ENCODE assay signal across 8 mouse cellular contexts in the genomic region with DNA sequence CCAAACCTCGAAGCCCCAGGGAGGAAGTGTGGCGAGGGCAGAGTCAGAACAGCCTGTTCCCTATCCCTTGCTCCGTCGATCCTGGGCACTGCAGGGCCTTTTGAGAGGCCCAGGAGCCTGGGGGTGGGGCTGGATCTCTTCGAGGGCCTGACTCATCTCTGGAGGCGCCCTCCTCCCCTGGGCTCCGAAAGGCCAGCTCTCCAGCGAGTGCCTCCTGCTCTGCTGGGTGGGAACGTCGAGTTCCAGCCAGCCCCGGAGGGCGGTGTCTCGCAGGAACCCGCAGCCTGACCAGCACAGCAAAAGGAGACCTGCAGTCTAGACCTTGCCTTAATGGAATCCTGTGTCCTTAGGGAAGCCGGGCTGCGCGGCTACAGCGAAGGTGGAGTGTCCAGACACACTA. TPM values are rescaled to one million over a fixed set of nuclear protein-coding genes. Genes with fewer than 3 reads are reported as not detected.
DNase-seq lines count a peak whose midpoint lies in the region; ATAC-seq and TF ChIP-seq lines count a peak whose summit lies in the region.

No protein-coding gene starts in this region.

- H3K27ac ChIP-seq in forebrain, embryonic 11.5 days (ENCODE audit: low read depth, low read length), result no peak overlapping the region
- no peak overlapping the region for H3K27ac ChIP-seq in forebrain, embryonic 16.5 days (ENCODE audit: low read length)
- peak overlapping the region; percentile 66 for H3K27ac ChIP-seq in heart, adult 2 months
- H3K27ac ChIP-seq in kidney, embryonic 16.5 days (ENCODE audit: low read length), result peak overlapping the region; percentile 50

- WGBS in forebrain, embryonic 11.5 days, result 20% methylated on average over 18 of the region's 18 CpGs
- 25% methylated on average over 18 of the region's 18 CpGs for WGBS in forebrain, embryonic 16.5 days
- WGBS in heart, adult 2 months, result 38% methylated on average over 18 of the region's 18 CpGs
- 17% methylated on average over 18 of the region's 18 CpGs for WGBS in kidney, embryonic 16.5 days

- no peak for TF ChIP-seq CTCF in heart, adult 2 months (IDR thresholded peaks at IDR 0.05)

- no peak overlapping the region for H3K4me3 ChIP-seq in forebrain, embryonic 11.5 days (ENCODE audit: low read depth, low read length)
- H3K4me3 ChIP-seq in forebrain, embryonic 16.5 days (replicated peaks; ENCODE audit: low read length), result no peak overlapping the region
- no peak overlapping the region for H3K4me3 ChIP-seq in heart, adult 2 months
- no peak overlapping the region for H3K4me3 ChIP-seq in kidney, embryonic 16.5 days (ENCODE audit: low read length)

- no peak overlapping the region for H3K4me2 ChIP-seq in forebrain, embryonic 11.5 days (ENCODE audit: low read depth, low read length, severe bottlenecking)
- H3K4me2 ChIP-seq in forebrain, embryonic 16.5 days (ENCODE audit: low read length), result no peak overlapping the region
- no peak overlapping the region for H3K4me2 ChIP-seq in kidney, embryonic 16.5 days (replicated peaks; ENCODE audit: low read depth, low read length)

- H3K79me2 ChIP-seq in heart, adult 2 months (replicated peaks; ENCODE audit: control insufficient read depth, insufficient read depth, low read length), result no peaks in the 10 kb centered on the region

- peak overlapping the region; percentile 41 for H3K9ac ChIP-seq in forebrain, embryonic 11.5 days (ENCODE audit: low read length)
- no peak overlapping the region for H3K9ac ChIP-seq in forebrain, embryonic 16.5 days (replicated peaks; ENCODE audit: low read depth, low read length)
- H3K9ac ChIP-seq in heart, adult 2 months (ENCODE audit: low read depth, low read length), result no peak overlapping the region
- peak overlapping the region; percentile 53 for H3K9ac ChIP-seq in kidney, embryonic 16.5 days (replicated peaks; ENCODE audit: low read length)

- 0 out of 2 replicates have a peak, but pooled peaks have one; percentile 36 for TF ChIP-seq POLR2A in heart, adult 2 months (IDR thresholded peaks at IDR 0.05; ENCODE audit: insufficient read depth, low read depth, low read length)

- peaks cover 3% of the 10 kb centered on the region; the same call in 1 of the 2 replicates for H3K9me3 ChIP-seq in forebrain, embryonic 11.5 days (ENCODE audit: control insufficient read depth, low read length)
- peaks cover 8% of the 10 kb centered on the region; the same call in 1 of the 2 replicates for H3K9me3 ChIP-seq in forebrain, embryonic 16.5 days (ENCODE audit: control insufficient read depth, low read length)
- H3K9me3 ChIP-seq in kidney, embryonic 16.5 days (ENCODE audit: low read length), result peaks cover 5% of the 10 kb centered on the region; the same call in 1 of the 2 replicates

- DNase-seq in forebrain, embryonic 11.5 days (ENCODE audit: low spot score), result no peak
- peak; percentile 47 for DNase-seq in brain, adult 2 months (ENCODE audit: low read depth, low spot score)
- peak; percentile 77 to 88 for DNase-seq in heart, adult 2 months
- peak; percentile 91 for DNase-seq in lung, postnatal 25 days (ENCODE audit: low spot score)
- DNase-seq in frontal cortex, postnatal 14 days (ENCODE audit: low spot score in 2 of 2), result no peak
- DNase-seq in thymus, postnatal 36 days, result no peak

- intact Hi-C loops in heart, adult 2 months (cut with DNase I), result loop anchor here (5.0 kb wide), 1 partner anchor 41 kb away; no protein-coding TSS in a partner anchor

- no peak for TF ChIP-seq EP300 in heart, adult 2 months (IDR thresholded peaks at IDR 0.05; ENCODE audit: insufficient read depth, low read depth, low read length)

- H3K27me3 ChIP-seq in forebrain, embryonic 11.5 days (ENCODE audit: control insufficient read depth, insufficient read depth, low read length), result no peaks in the 10 kb centered on the region
- H3K27me3 ChIP-seq in forebrain, embryonic 16.5 days (replicated peaks; ENCODE audit: control insufficient read depth, insufficient read depth, low read length), result no peaks in the 10 kb centered on the region
- H3K27me3 ChIP-seq in heart, adult 2 months (ENCODE audit: control insufficient read depth, insufficient read depth, low read length), result no peaks in the 10 kb centered on the region
- no peaks in the 10 kb centered on the region for H3K27me3 ChIP-seq in kidney, embryonic 16.5 days (ENCODE audit: insufficient read depth, low read length)

- H3K36me3 ChIP-seq in forebrain, embryonic 11.5 days (ENCODE audit: control insufficient read depth, insufficient read depth, low read length), result no peaks in the 10 kb centered on the region
- H3K36me3 ChIP-seq in forebrain, embryonic 16.5 days (ENCODE audit: control insufficient read depth, insufficient read depth), result no peaks in the 10 kb centered on the region
- no peaks in the 10 kb centered on the region for H3K36me3 ChIP-seq in heart, adult 2 months (ENCODE audit: control insufficient read depth, insufficient read depth, low read length)
- no peaks in the 10 kb centered on the region for H3K36me3 ChIP-seq in kidney, embryonic 16.5 days (ENCODE audit: insufficient read depth, low read length)

- peaks cover 6% of the 10 kb centered on the region for H3K4me1 ChIP-seq in forebrain, embryonic 11.5 days (replicated peaks; ENCODE audit: control insufficient read depth, insufficient read depth, low read length)
- peaks cover 3% of the 10 kb centered on the region; the same call in 1 of the 2 replicates for H3K4me1 ChIP-seq in forebrain, embryonic 16.5 days (replicated peaks; ENCODE audit: control insufficient read depth, insufficient read depth, low read length)
- H3K4me1 ChIP-seq in heart, adult 2 months (ENCODE audit: control insufficient read depth, insufficient read depth, low read length), result peaks cover 15% of the 10 kb centered on the region
- peaks cover 30% of the 10 kb centered on the region for H3K4me1 ChIP-seq in kidney, embryonic 16.5 days (ENCODE audit: insufficient read depth, low read length)

- ATAC-seq in forebrain, embryonic 11.5 days (replicated peaks; ENCODE audit: low FRiP score), result no peak
- ATAC-seq in forebrain, embryonic 16.5 days, result no peak
- peak; percentile 69 for ATAC-seq in kidney, embryonic 16.5 days (ENCODE audit: low FRiP score, low TSS enrichment)

RNA-seq across cellular contexts. Expression of a gene that starts 50.2 kb away (rescaled TPM):
- 4.2 and 4.6 TPM in 2 replicates for polyA plus RNA-seq in forebrain, embryonic 11.5 days (2014; fragmentation: Nextera tagmentation; extraction: Ambion mirVana)
- polyA plus RNA-seq in forebrain, embryonic 16.5 days (2015; fragmentation: Nextera tagmentation; extraction: Ambion mirVana), result 2.1 and 2.9 TPM in 2 replicates
- 1 to 10 TPM in 1 of 2 experiments, under 1 TPM in 1; 0.52 to 1.3 TPM for total RNA-seq in heart, adult 2 months (2021)
- polyA plus RNA-seq in heart, adult 2 months (2012; rRNA removed), result 0.73 and 1.1 TPM in 2 replicates
- 5.1 and 5.2 TPM in 2 replicates for polyA plus RNA-seq in kidney, embryonic 16.5 days (2015; fragmentation: Nextera tagmentation; extraction: Ambion mirVana)

RNA-seq across cellular contexts. Expression of a gene that starts 54.4 kb away (rescaled TPM):
- polyA plus RNA-seq in forebrain, embryonic 11.5 days (2014; fragmentation: Nextera tagmentation; extraction: Ambion mirVana), result 102 and 118 TPM in 2 replicates
- polyA plus RNA-seq in forebrain, embryonic 16.5 days (2015; fragmentation: Nextera tagmentation; extraction: Ambion mirVana), result 120 and 121 TPM in 2 replicates
- 10 to 100 TPM; 22.0 to 27.3 TPM for total RNA-seq in heart, adult 2 months (2021)
- 27.4 and 30.2 TPM in 2 replicates for polyA plus RNA-seq in heart, adult 2 months (2012; rRNA removed)
- 92.9 and 94.9 TPM in 2 replicates for polyA plus RNA-seq in kidney, embryonic 16.5 days (2015; fragmentation: Nextera tagmentation; extraction: Ambion mirVana)

Comparison
In these comparisons a context has a peak if more than half of its experiments do, and no peak if none do; other contexts are left out.
1. H3K9ac ChIP-seq: peak in forebrain, embryonic 11.5 days (single experiment) and kidney, embryonic 16.5 days (single experiment); none in forebrain, embryonic 16.5 days (single experiment) and heart, adult 2 months (single experiment).
2. DNase-seq: peak in brain, adult 2 months (single experiment), heart, adult 2 months (2 of 2) and lung, postnatal 25 days (single experiment); none in forebrain, embryonic 11.5 days (single experiment), frontal cortex, postnatal 14 days (0 of 2) and thymus, postnatal 36 days (0 of 2).
3. H3K27ac ChIP-seq: peak in heart, adult 2 months (single experiment) and kidney, embryonic 16.5 days (single experiment); none in forebrain, embryonic 11.5 days (single experiment) and forebrain, embryonic 16.5 days (single experiment).